Mouse (Mus musculus) hindbrain, postnatal 0 days (tissue): ENCODE results near the gene Gm21882. TPM values are rescaled to one million over a fixed set of nuclear protein-coding genes. Genes with fewer than 3 reads are reported as not detected.
"Not testable (repeated sequence)": the region's sequence is repeated elsewhere in the genome, so short reads cannot be mapped to it uniquely, and the experiment has no call there.

Source experiments
- ATAC-seq: fragments of 200-750 bp; cut with Nextera tagmentation; 2 replicates; pipeline ENCODE4 v1.8.0; 2017; ENCODE audit warnings: mild to moderate bottlenecking, moderate TSS enrichment, moderate library complexity
- DNase-seq: peaks from one replicate; pipeline ENCODE4 v3.0.0-alpha.2; 2015; ENCODE audit warnings: low spot score
- H3K27ac ChIP-seq: fragments of 300-500 bp; sonication (generic); 2 replicates; pipeline ENCODE4 v1.5.1; 2014; ENCODE audit warnings: mild to moderate bottlenecking
- H3K27me3 ChIP-seq: fragments of 300-500 bp; sonication (generic); 2 replicates; pipeline ENCODE4 v1.6.1; 2014; ENCODE audit warnings: low read length, mixed read lengths; ENCODE audit not compliant: insufficient read depth
- H3K36me3 ChIP-seq: fragments of 300-500 bp; sonication (generic); 2 replicates; pipeline ENCODE4 v1.6.1; 2014; ENCODE audit warnings: low read length, mixed read lengths; ENCODE audit not compliant: insufficient read depth
- H3K4me1 ChIP-seq: fragments of 300-500 bp; sonication (generic); 2 replicates; pipeline ENCODE4 v1.6.1; 2014; ENCODE audit warnings: antibody characterized with exemption, low read length, mixed read lengths; ENCODE audit not compliant: insufficient read depth
- H3K4me2 ChIP-seq: fragments of 300-500 bp; sonication (generic); 2 replicates; pipeline ENCODE4 v1.6.1; 2014; ENCODE audit warnings: low read depth, mild to moderate bottlenecking, low read length, moderate library complexity, mixed read lengths
- H3K4me3 ChIP-seq: fragments of 300-500 bp; sonication (generic); 2 replicates; pipeline ENCODE4 v1.5.1; 2014; ENCODE audit warnings: low read length
- H3K9ac ChIP-seq: fragments of 300-500 bp; sonication (generic); replicated peaks from 2 replicates; pipeline ENCODE4 v1.6.1; 2014; ENCODE audit warnings: mild to moderate bottlenecking, low read length, moderate library complexity, mixed read lengths
- H3K9me3 ChIP-seq: fragments of 300-500 bp; sonication (generic); 2 replicates; pipeline ENCODE4 v1.6.1; 2016; ENCODE audit warnings: low read length, mixed read lengths
- WGBS: fragments of 180-500 bp; shearing (Covaris S2); extraction: QIAGEN DNeasy Blood & Tissue Kit; methylation state at CpG from one replicate; pipeline ENCODE4 v1.1.7; 2014; 5-methylcytosine and 5-hydroxymethylcytosine counted together
- polyA plus RNA-seq: library from polyadenylated mRNA; unstranded; fragments of >200 nt; fragmentation: Nextera tagmentation; extraction: Ambion mirVana; gene quantifications from 2 replicates; pipeline ENCODE4 v1.2.1, GENCODE M21; 2015
- total RNA-seq: library from RNA; depleted of rRNA; stranded (reverse); fragments of >200 nt; gene quantifications from 2 replicates; pipeline ENCODE4 v1.2.3, GENCODE M21; 2014; rRNA removed

Gene Gm21882
- total RNA-seq (not detected in 2 replicates), polyA plus RNA-seq (not detected in 2 replicates)

GRCm38 (mm10) chrY:40381423-40381822 is at the start of gene Gm21882:
Gm21882 (minus strand) TSS chrY:40381523.
- H3K27ac ChIP-seq, H3K4me3 ChIP-seq, H3K36me3 ChIP-seq, H3K9ac ChIP-seq, H3K4me1 ChIP-seq, H3K4me2 ChIP-seq, ATAC-seq, H3K27me3 ChIP-seq, DNase-seq, H3K9me3 ChIP-seq: not testable (repeated sequence)
- WGBS = no CpG with 5 or more reads among the region's 1 CpGs

Other genes with a start within 250 kb of the Gm21882 start
- gene Gm21865, start 64.6 kb downstream of the Gm21882 start, total RNA-seq = not detected in 2 replicates
- gene Gm21865, start 64.6 kb downstream of the Gm21882 start, polyA plus RNA-seq = not detected in 2 replicates